Mouse (Mus musculus): ENCODE data around the gene Sec31b.
A peak's percentile ranks its signal among the peaks of the same experiment; 100 is the strongest.

Sec31b gene

DNA sequence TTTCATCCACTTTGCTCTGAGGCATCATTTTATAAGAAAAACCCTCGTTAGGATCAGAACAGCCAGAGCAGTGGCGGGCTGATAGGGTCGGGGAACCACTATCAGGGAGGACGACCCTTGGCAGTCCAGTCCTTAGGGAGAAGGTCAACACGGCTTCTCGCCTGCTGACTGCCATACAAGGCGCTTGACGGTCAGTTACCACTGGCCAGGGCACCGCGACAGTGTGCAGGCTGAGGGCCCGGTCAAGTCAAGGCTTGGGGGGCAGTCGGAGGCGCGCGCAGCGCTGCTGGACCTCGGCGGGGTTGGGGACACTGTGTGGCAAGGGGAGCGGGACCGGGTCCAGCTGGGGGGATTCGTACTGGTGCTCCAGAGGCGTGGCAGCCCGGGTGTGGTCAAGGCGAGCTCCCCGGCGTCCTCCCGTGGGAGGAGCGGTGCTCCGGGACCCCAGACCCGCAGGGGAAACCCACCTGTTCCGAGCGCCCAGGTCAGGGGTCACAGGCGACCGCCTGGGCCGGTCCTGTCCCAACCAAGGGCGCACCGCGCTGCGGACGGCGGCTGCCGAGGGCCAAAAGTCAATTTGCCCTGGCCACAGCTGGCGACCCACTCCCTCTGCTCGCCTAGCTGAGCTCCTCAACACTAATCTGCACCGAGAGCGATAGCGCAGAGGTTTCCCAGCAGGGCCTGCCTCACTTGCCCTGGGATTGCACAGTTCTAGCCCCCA is at the start of gene Sec31b:
Sec31b (minus strand) TSS at position 544 of the 721 bp plus-strand sequence.
- no peak for DNase-seq (ENCODE audit: low read depth, low spot score)

- no peak for DNase-seq (ENCODE audit: low read depth, low spot score)
Observed at GRCm38 (mm10) chr19:44594180-44594579, 48.5 kb upstream of the Sec31b start.

DNA sequence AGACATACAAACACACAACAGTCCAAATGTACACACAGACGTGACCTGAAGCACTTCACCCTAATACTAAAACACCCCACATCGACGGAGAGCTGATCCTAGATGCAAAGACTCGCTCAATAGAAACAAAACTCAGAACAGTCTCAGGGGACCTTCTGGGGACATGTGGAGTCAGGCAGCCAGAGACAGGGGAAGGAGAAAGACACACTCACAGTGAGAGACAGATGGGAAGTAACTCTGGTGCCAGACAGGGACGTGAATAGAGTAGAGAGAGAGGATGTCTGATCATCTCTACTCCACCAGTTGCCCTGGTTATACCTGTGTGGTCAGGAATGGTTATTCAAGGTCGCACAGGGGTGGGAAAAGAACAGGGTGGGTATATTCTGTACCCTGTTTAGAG is 46.0 kb upstream of the Sec31b start:
- no peak for DNase-seq (ENCODE audit: low read depth, low spot score)

DNA sequence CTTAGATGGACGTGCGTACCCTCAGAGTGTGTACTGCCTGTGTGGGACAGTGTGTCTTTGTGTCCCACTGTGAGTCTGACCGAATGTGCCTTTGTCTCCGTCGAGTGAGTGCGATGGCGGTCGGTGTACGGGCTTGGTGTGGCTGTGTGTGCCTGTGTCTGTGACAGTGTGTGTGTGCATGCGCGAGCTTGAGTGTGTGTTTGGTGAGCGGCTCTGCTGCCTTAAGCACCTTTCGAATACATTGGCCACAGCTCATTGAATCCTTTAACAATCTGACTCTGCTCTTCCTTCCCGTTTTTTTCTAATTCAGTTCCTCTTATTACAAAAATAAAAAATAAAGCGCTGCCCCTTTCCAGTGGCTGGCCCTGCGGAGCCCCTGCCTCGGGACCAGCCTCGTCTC is 45.3 kb upstream of the Sec31b start:
- no peak for DNase-seq (ENCODE audit: low read depth, low spot score)

GRCm38 (mm10) chr19:44589591-44590223 is 44.0 kb upstream of the Sec31b start:
- DNase-seq (ENCODE audit: low read depth, low spot score), result no peak

- DNase-seq (ENCODE audit: low read depth, low spot score), result no peak
Observed at GRCm38 (mm10) chr19:44588036-44588435, 42.4 kb upstream of the Sec31b start.

GRCm38 (mm10) chr19:44582638-44583309 is 37.1 kb upstream of the Sec31b start:
- DNase-seq (ENCODE audit: low read depth, low spot score), result peak; percentile 30

GRCm38 (mm10) chr19:44582103-44582502 is 36.4 kb upstream of the Sec31b start:
- DNase-seq (ENCODE audit: low read depth, low spot score), result no peak

- DNase-seq (ENCODE audit: low read depth, low spot score), result no peak
Observed at GRCm38 (mm10) chr19:44578038-44578437, 32.4 kb upstream of the Sec31b start.

DNA sequence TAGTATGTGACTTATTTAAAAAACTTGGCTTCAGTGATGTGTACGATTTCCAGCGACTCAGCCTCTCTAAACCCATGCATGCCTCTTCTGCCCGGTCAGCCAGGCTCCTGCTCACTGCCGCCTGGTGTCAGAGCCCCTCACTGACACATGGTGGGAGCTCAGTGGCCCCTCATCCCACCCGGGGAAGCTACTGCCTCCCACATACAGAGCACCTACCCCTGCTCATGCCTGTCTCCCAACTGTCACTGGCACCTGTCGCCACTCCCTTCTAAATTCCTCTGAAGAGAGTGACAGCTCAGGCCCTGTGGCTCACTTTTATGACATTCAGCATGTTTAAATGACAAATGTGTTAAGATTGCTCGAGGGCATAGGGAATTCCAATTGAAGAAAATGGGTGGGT is 30.6 kb upstream of the Sec31b start:
- no peak for DNase-seq (ENCODE audit: low read depth, low spot score)

DNA sequence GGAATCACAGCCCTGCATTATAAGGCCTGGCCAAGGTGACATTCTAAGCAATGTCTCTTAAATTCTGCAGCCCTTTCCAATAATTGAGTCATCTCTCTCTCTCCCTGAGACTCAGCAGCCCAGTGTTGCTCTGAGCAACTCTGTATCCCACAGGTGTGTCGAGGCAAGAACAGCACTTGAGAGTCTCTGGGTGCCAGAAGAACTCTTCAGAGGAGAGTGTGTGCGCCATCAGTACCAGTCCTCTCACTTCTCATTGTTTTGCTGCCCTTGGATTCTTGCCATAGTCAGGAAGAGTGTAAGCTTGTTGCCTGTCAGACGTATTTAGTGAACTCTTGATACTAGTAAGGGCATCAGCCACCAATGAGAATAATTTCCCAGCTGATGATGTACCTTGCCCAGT is 22.1 kb upstream of the Sec31b start:
- DNase-seq (ENCODE audit: low read depth, low spot score), result no peak

DNA sequence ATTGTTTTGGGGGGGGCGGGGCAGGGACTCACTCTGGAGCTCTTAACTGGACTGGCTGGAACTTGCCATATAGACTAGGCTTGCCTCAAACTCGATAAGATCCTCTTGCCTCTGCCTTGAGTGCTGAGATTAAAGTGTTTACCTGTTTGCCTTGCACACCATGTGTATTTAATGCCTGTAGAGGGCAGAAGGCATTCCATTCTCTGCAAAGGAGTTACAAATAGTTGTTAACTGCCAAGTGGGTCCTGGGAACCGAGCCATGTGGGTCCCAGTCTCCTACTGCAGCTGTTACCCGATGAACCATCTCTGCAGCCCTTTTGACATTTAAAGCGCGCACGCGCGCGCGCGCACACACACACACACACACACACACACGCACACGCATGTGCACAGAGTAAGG is 18.3 kb upstream of the Sec31b start:
- no peak for DNase-seq (ENCODE audit: low read depth, low spot score)

- DNase-seq (ENCODE audit: low read depth, low spot score), result peak; percentile 95
Observed at GRCm38 (mm10) chr19:44562652-44563206, 17.1 kb upstream of the Sec31b start, which contains the start of gene Hif1an. Gene Hif1an, plus strand, starts transcription at chr19:44562850.

DNA sequence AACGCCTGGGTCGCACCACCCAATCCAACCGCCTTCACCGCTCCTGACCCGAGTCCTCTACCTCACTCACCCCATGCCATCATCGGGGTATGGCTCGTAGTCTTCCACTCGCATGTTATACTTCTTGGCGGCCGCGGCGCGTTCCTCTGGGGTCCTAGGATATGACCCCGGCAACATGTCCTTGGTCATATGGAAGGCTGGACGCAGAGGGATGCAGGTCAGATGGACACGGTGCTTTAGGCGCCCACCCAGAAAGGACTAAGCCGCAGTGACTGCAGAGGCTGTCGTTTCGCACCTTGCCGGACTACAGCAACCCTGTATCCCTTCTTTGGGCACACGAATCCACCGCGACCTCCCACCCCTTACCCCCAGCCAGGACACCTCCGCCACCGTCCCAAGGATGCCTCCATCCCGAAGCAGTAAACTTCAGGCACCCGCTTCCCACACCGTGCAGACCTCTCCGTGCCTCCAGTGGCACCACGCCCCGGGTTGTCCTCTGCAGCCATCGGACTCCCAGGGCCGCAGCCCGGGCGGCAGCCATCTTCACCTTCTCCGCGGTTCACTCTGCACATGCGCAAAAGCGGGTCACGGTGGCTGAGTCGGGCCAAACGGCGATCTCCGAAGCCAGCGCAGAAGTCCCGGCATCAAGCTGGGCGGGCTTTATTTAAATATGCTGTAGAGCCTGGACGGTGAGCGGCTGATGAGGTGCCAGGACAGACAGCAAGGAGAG is 9.4 kb upstream of the Sec31b start, which contains the start of gene Ndufb8:
Ndufb8 (minus strand) TSS at position 580 of the 730 bp plus-strand sequence.
- DNase-seq (ENCODE audit: low read depth, low spot score), result peak; percentile 83

DNA sequence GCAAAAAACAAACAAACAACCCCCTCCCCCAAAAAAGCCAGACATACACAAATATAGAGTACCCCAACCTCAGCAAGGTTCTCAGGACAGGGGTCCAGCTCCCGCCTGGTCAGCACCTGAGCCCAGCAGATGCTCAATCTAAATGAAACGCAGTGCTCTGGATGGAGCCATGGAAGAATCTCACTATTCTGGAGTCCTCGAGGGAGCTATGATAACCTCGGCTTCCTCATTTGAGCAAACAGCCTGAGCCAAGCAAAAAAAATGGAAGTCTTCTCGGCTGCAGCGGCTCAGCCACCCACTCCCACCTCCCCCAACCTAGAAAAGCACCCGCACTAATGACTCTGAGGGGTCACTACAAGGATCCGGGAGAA is 8.8 kb upstream of the Sec31b start:
- DNase-seq (ENCODE audit: low read depth, low spot score), result no peak

- DNase-seq (ENCODE audit: low read depth, low spot score), result no peak
Observed at GRCm38 (mm10) chr19:44553286-44553685, 7.6 kb upstream of the Sec31b start.

- no peak for DNase-seq (ENCODE audit: low read depth, low spot score)
Observed at GRCm38 (mm10) chr19:44552731-44553130, 7.1 kb upstream of the Sec31b start, which contains the start of gene Gm20538. Gene Gm20538, minus strand, starts transcription at chr19:44552831.

DNA sequence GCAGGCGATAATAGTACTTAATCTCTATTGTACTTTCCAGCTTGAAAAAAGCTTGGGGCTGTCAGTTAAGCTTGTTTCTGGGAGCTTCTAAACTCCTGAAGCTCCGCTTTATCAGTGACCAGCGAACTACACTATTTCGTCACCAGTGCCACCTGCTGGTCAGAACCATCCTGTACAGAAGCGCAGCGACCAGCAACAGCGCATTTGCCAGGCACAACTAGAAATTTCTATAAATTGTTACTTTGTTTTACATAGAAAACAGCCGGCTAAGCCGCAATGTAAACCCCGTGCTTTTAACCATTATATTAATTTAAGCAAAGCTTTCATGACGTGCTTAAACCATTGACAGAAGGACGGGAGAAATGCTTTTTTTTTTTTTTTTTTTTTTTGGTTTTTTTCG is 889 bp downstream of the Sec31b start:
- DNase-seq (ENCODE audit: low read depth, low spot score), result peak; percentile 56

GRCm38 (mm10) chr19:44544372-44544771 is 1.3 kb downstream of the Sec31b start:
- DNase-seq (ENCODE audit: low read depth, low spot score), result no peak

- DNase-seq (ENCODE audit: low read depth, low spot score), result no peak
Observed at GRCm38 (mm10) chr19:44542694-44543178, 2.9 kb downstream of the Sec31b start.

- DNase-seq (ENCODE audit: low read depth, low spot score), result no peak
Observed at GRCm38 (mm10) chr19:44537416-44537815, 8.2 kb downstream of the Sec31b start.

Data from c-Kit-negative CD71-positive TER-119-positive erythroid progenitor cells, embryonic 14.5 days (primary cell).